In the genomic region with DNA sequence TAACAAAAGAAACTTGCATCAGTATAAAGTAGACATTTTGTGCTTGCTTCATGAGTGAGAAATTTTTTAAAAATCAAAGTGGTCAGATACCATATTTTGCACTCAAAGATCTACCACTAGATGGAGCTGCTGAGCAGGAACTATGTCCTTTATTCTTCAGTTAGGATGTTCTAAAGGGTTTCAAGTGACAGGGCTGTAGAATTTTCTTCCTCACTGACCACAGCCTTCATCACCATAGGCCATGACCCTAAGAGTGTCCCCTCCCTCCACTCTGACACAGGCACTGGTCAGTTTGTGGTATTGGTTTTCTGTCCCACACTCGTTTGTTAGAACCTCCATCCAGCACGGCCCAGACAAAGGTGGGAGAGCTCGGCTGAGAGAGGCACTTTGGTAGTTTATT, we compare ENCODE assay signal across 8 mouse cellular contexts. TPM values are rescaled to one million over a fixed set of nuclear protein-coding genes. Genes with fewer than 3 reads are reported as not detected.
DNase-seq lines count a peak whose midpoint lies in the region; ATAC-seq and TF ChIP-seq lines count a peak whose summit lies in the region.

No protein-coding gene starts in this region.

- peak; percentile 83 for DNase-seq in kidney, postnatal 0 days (ENCODE audit: low spot score)
- no peak for DNase-seq in kidney, adult 18-20 months
- peak; percentile 83 for DNase-seq in CD4-positive, CD25-positive, alpha-beta regulatory T cell, adult 2 months (ENCODE audit: low read depth, low spot score)
- DNase-seq in NIH3T3 (ENCODE audit: low read depth): peak; percentile 87
- DNase-seq in forelimb bud, embryonic 11.5 days (ENCODE audit: low read depth, low spot score): peak; percentile 57
- DNase-seq in midbrain, embryonic 10.5 days (ENCODE audit: low spot score): no peak
- no peak for DNase-seq in testis, postnatal 10 days (ENCODE audit: low spot score)
- DNase-seq in spleen, postnatal 10 days (ENCODE audit: low spot score in 2 of 2): no peak

- H3K4me1 ChIP-seq in kidney, postnatal 0 days (replicated peaks; ENCODE audit: insufficient read depth, low read length): peaks cover 8% of the 10 kb centered on the region
- H3K4me1 ChIP-seq in midbrain, embryonic 10.5 days: peaks cover 12% of the 10 kb centered on the region

- no peaks in the 10 kb centered on the region for H3K27me3 ChIP-seq in kidney, postnatal 0 days (ENCODE audit: insufficient read depth, low read length)
- H3K27me3 ChIP-seq in midbrain, embryonic 10.5 days (ENCODE audit: low read depth, poor library complexity, severe bottlenecking): no peaks in the 10 kb centered on the region

- ATAC-seq in kidney, postnatal 0 days (replicated peaks; ENCODE audit: low FRiP score, low read depth): no peak

- no peak overlapping the region for H3K4me3 ChIP-seq in kidney, postnatal 0 days (replicated peaks; ENCODE audit: low read depth, low read length)
- no peak overlapping the region for H3K4me3 ChIP-seq in midbrain, embryonic 10.5 days

- H3K4me2 ChIP-seq in kidney, postnatal 0 days (ENCODE audit: low read length): no peak overlapping the region

- H3K27ac ChIP-seq in kidney, postnatal 0 days: no peak overlapping the region
- H3K27ac ChIP-seq in midbrain, embryonic 10.5 days (replicated peaks): 0 out of 2 replicates have a peak overlapping the region, but pooled peaks have one; percentile 28

- no peaks in the 10 kb centered on the region for H3K9me3 ChIP-seq in kidney, postnatal 0 days (replicated peaks; ENCODE audit: low read length)
- no peaks in the 10 kb centered on the region for H3K9me3 ChIP-seq in midbrain, embryonic 10.5 days (replicated peaks)

- no peak overlapping the region for H3K9ac ChIP-seq in kidney, postnatal 0 days (ENCODE audit: low read depth, low read length)

- TF ChIP-seq CTCF in kidney, postnatal 0 days (IDR thresholded peaks at IDR 0.05; ENCODE audit: low read depth): peak; percentile 87

- WGBS in kidney, postnatal 0 days: 52% methylated on average over 3 of the region's 3 CpGs
- 77% methylated on average over 3 of the region's 3 CpGs for WGBS in midbrain, embryonic 10.5 days

- no peaks in the 10 kb centered on the region for H3K36me3 ChIP-seq in kidney, postnatal 0 days (ENCODE audit: insufficient read depth, low read length)
- no peaks in the 10 kb centered on the region for H3K36me3 ChIP-seq in midbrain, embryonic 10.5 days

RNA-seq across cellular contexts. Expression of a gene that starts 7.4 kb away (rescaled TPM):
- 0.38 TPM in 1 of 2 replicates, not detected in the other for polyA plus RNA-seq in kidney, postnatal 0 days (2015; fragmentation: Nextera tagmentation; extraction: Ambion mirVana)
- not detected in 2 replicates for polyA plus RNA-seq in midbrain, embryonic 10.5 days (2016; fragmentation: Nextera tagmentation; extraction: Ambion mirVana)

RNA-seq across cellular contexts. Expression of a gene that starts 9.4 kb away (rescaled TPM):
- 66.8 and 80.3 TPM in 2 replicates for polyA plus RNA-seq in kidney, postnatal 0 days (2015; fragmentation: Nextera tagmentation; extraction: Ambion mirVana)
- 0.51 and 1.3 TPM in 2 replicates for polyA plus RNA-seq in midbrain, embryonic 10.5 days (2016; fragmentation: Nextera tagmentation; extraction: Ambion mirVana)

RNA-seq across cellular contexts. Expression of a gene that starts 11.6 kb away (rescaled TPM):
- 37.4 and 43.5 TPM in 2 replicates for polyA plus RNA-seq in kidney, postnatal 0 days (2015; fragmentation: Nextera tagmentation; extraction: Ambion mirVana)
- polyA plus RNA-seq in midbrain, embryonic 10.5 days (2016; fragmentation: Nextera tagmentation; extraction: Ambion mirVana): 58.9 and 59.4 TPM in 2 replicates

RNA-seq across cellular contexts. Expression of a gene that starts 11.7 kb away (rescaled TPM):
- not detected in 2 replicates for polyA plus RNA-seq in kidney, postnatal 0 days (2015; fragmentation: Nextera tagmentation; extraction: Ambion mirVana)
- 0.39 and 0.50 TPM in 2 replicates for polyA plus RNA-seq in midbrain, embryonic 10.5 days (2016; fragmentation: Nextera tagmentation; extraction: Ambion mirVana)

RNA-seq across cellular contexts. Expression of a gene that starts 19.8 kb away (rescaled TPM):
- polyA plus RNA-seq in kidney, postnatal 0 days (2015; fragmentation: Nextera tagmentation; extraction: Ambion mirVana): 6.4 and 7.7 TPM in 2 replicates
- polyA plus RNA-seq in midbrain, embryonic 10.5 days (2016; fragmentation: Nextera tagmentation; extraction: Ambion mirVana): 10.3 and 11.4 TPM in 2 replicates

Comparison
In these comparisons a context has a peak if more than half of its experiments do, and no peak if none do; other contexts are left out.
1. DNase-seq: peak in kidney, postnatal 0 days (single experiment), CD4-positive, CD25-positive, alpha-beta regulatory T cell, adult 2 months (single experiment), NIH3T3 (single experiment) and forelimb bud, embryonic 11.5 days (single experiment); none in kidney, adult 18-20 months (single experiment), midbrain, embryonic 10.5 days (single experiment), testis, postnatal 10 days (single experiment) and spleen, postnatal 10 days (0 of 2).
2. RNA of a gene that starts 9.4 kb away (polyA plus RNA-seq): 66.8 to 80.3 TPM in kidney, postnatal 0 days; 0.51 to 1.3 TPM in midbrain, embryonic 10.5 days; every median in the first group is over 10 times any median in the second.